Mouse (Mus musculus) liver, embryonic 14.5 days (tissue): ENCODE data around the gene Cuta.

Source experiments
- CTCF ChIP-seq: IDR thresholded peaks from 2 replicates; pipeline ENCODE4 v1.5.1; 2016; ENCODE audit warnings: antibody characterized with exemption, low read depth, control low read depth
- EP300 ChIP-seq: IDR thresholded peaks from 2 replicates; pipeline ENCODE4 v1.6.1; 2016; ENCODE audit warnings: antibody characterized with exemption, low read depth

DNA sequence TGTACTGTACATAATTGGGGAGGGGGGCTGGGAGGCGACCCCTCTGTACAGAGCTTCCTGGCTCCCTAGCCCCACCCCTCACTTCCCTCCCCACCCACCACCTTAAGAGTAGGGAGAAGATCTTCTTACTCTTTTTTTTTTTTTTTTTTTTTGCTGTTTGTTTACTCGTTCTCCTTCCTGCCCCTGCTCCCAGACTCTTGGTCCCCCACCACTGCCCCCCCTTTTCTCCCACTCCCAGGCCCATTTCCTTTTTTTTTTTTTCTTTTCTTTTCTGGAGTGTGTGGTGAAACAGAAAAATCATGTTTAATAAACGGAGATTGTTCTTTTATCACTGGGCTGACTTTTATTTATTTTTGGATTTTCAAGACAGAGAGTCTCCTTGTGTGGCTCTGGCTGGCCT is 32.7 kb upstream of the Cuta start:
- TF ChIP-seq CTCF (no peak), EP300 (no peak)
